Mouse (Mus musculus) stomach, embryonic 16.5 days (tissue): ENCODE measurements around the gene Apex1. TPM values are rescaled to one million over a fixed set of nuclear protein-coding genes. Genes with fewer than 3 reads are reported as not detected.
"Not testable (repeated sequence)": the region's sequence is repeated elsewhere in the genome, so short reads cannot be mapped to it uniquely, and the experiment has no call there.

Experiments used
- ATAC-seq: fragments of 200-750 bp; cut with Nextera tagmentation; 2 replicates; pipeline ENCODE4 v1.8.0; 2017; ENCODE audit warnings: moderate number of reproducible peaks, moderate TSS enrichment; ENCODE audit not compliant: insufficient read depth, low FRiP score
- H3K27ac ChIP-seq: fragments of 300-500 bp; sonication (generic); 2 replicates; pipeline ENCODE4 v1.5.1; 2014; ENCODE audit warnings: low read length
- H3K27me3 ChIP-seq: fragments of 300-500 bp; sonication (generic); 2 replicates; pipeline ENCODE4 v1.6.1; 2014; ENCODE audit warnings: low read length, control low read depth, mixed read lengths; ENCODE audit not compliant: control insufficient read depth, insufficient read depth
- H3K36me3 ChIP-seq: fragments of 300-500 bp; sonication (generic); 2 replicates; pipeline ENCODE4 v1.6.1; 2014; ENCODE audit warnings: low read length; ENCODE audit not compliant: control insufficient read depth, insufficient read depth
- H3K4me1 ChIP-seq: fragments of 300-500 bp; sonication (generic); 2 replicates; pipeline ENCODE4 v1.6.1; 2014; ENCODE audit warnings: low read length, control low read depth, mixed read lengths; ENCODE audit not compliant: control insufficient read depth, insufficient read depth
- H3K4me2 ChIP-seq: fragments of 300-500 bp; sonication (generic); 2 replicates; pipeline ENCODE4 v1.6.1; 2014; ENCODE audit warnings: low read depth, low read length, mixed read lengths
- H3K4me3 ChIP-seq: fragments of 300-500 bp; sonication (generic); replicated peaks from 2 replicates; pipeline ENCODE4 v1.5.1; 2014; ENCODE audit warnings: mild to moderate bottlenecking, low read length
- H3K9ac ChIP-seq: fragments of 300-500 bp; sonication (generic); 2 replicates; pipeline ENCODE4 v1.6.1; 2014; ENCODE audit warnings: low read length
- H3K9me3 ChIP-seq: fragments of 300-500 bp; sonication (generic); replicated peaks from 2 replicates; pipeline ENCODE4 v1.6.1; 2016; ENCODE audit warnings: low read length, control low read depth; ENCODE audit not compliant: control insufficient read depth
- WGBS: fragments of 180-500 bp; shearing (Covaris S2); extraction: QIAGEN DNeasy Blood & Tissue Kit; methylation state at CpG from one replicate; pipeline ENCODE4 v1.1.7; 2014; 5-methylcytosine and 5-hydroxymethylcytosine counted together
- polyA plus RNA-seq: library from polyadenylated mRNA; unstranded; fragments of >200 nt; fragmentation: Nextera tagmentation; extraction: Ambion mirVana; gene quantifications from 2 replicates; pipeline ENCODE4 v1.2.1, GENCODE M21; 2015

The Apex1 gene
- polyA plus RNA-seq, 1 experiment from 2014 or later, result 166 TPM

DNA sequence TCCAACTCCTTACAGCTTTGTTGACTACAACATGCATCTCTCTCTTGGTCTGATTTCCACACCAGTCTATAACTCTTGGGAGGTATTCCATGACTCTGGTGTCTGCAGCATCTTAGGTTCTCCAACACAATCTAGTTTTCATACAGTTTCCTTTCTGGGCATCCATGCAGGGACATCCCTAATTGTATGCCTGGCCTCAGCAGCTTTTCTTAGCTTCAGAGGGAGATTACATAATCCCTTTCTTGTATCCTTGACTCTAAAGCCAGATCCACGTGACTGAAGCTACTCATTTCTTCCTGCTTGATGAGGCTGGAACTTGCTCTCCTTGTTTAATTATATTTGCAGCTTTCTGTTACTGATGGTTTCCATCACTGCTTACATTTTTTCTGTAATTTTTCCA, 11.9 kb downstream of the Apex1 start:
- Histone ChIP-seq H3K9me3 (no peaks in the 10 kb centered on the region), H3K36me3 (no peaks in the 10 kb centered on the region), H3K4me3 (no peak overlapping the region), H3K27ac (no peak overlapping the region), H3K27me3 (no peaks in the 10 kb centered on the region), H3K4me1 (no peaks in the 10 kb centered on the region), H3K4me2 (no peak overlapping the region), H3K9ac (no peak overlapping the region)
- ATAC-seq, result no peak
- WGBS, result 34% methylated on average over 1 of the region's 1 CpGs

DNA sequence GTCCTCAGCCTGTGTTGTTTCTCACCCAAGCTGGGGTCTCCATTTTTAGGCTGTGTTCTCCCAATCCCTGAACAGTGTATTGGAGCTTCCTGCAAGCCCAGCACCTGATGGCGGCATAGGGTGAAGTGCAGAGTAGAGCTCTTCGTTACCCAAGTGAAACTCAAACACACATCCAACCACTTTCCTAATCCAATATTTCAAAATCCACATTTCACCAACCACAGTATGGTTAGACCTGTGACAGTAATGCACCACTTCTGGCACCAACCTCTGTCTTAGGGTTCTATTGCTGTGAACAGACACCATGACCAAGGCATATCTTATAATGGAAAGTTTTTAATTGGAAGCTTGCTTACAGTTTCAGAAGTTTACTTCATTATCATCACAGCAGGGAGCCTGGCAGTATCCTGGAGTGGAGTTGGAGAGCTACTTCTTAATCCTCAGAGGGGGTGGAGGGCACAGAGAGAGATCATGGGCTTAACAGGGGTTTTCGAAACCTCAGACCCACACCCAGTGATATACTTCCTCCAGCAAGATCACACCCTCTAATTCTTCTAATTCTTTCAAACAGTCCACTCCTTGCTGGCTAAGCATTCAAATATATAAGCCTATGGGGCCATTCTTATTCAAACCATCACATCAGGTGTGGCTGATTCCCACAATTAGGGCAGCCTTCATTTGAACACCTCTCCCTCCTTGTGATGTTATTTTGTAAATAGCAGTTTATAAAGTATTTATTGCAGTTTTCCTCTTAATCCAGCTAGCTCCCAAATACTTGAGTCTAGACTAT, 13.5 kb downstream of the Apex1 start:
- ATAC-seq, result no peak
- 86% methylated on average over 3 of the region's 3 CpGs for WGBS
- Histone ChIP-seq H3K9me3 (no peaks in the 10 kb centered on the region), H3K4me2 (no peak overlapping the region), H3K9ac (no peak overlapping the region), H3K4me3 (no peak overlapping the region), H3K27ac (no peak overlapping the region), H3K4me1 (no peaks in the 10 kb centered on the region), H3K36me3 (no peaks in the 10 kb centered on the region), H3K27me3 (no peaks in the 10 kb centered on the region)

DNA sequence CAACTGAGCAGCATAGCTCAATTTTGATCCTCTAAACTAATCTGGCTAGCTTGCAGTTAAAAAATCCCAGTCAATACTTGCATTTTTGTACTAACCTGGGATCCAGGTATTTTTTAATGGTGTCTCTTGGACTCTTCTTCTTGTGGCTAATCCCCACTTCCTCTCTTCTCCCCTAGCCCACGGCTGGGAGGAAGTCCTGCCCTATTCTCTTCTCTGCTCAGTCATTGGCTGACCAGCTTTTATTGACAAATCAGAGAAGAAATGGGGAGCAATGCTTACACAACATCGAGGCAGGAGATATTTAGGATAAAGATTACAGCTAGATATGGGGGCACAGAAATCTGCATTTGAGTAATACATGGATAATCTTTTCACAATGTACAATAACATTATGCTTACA, 14.2 kb downstream of the Apex1 start:
- no peaks in the 10 kb centered on the region for H3K4me1 ChIP-seq
- WGBS, result 43% methylated on average over 2 of the region's 2 CpGs
- H3K36me3 ChIP-seq, result no peaks in the 10 kb centered on the region
- ATAC-seq, result no peak
- no peak overlapping the region for H3K4me2 ChIP-seq
- no peak overlapping the region for H3K9ac ChIP-seq
- H3K27me3 ChIP-seq, result no peaks in the 10 kb centered on the region
- no peaks in the 10 kb centered on the region for H3K9me3 ChIP-seq
- H3K27ac ChIP-seq, result no peak overlapping the region
- no peak overlapping the region for H3K4me3 ChIP-seq

DNA sequence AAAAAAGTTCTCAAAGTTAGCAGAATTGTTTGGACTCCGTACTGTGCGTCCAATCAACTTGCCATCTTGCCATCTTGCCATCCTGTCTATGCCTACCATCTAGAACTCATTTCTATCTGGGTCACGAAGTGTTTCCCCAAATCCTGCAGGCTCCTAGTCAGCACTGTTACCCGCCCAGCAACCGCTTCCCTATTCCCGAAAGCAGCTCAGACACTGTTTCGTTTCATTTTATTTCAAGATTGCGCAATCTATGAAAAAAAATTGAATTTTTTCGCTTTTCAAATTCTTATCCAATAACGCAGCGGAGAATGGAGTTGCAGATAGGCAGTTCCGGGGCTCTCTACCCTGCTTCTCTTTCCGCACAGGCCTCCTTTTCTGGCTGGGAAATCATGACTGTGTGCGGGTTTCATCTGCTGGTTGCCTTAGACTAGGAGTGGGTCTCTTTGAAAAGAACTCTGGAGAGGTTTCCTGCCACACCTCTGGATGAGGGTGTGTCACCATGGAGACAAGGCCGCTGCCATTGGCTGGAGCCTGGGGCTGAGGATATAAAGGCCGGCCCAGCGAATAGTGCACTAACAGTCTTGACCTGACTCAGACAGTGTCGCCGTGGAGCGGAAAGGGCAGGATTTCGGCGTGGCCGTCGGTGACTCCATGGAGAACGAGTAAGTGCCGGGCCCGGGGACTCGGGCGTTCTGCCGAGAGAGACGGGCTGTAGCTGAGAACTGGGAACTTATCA, 19.3 kb downstream of the Apex1 start, which contains the start of gene Gm49342:
Gm49342 (plus strand) TSS at position 586 of the 736 bp plus-strand sequence.
- peak; percentile 98 for ATAC-seq

DNA sequence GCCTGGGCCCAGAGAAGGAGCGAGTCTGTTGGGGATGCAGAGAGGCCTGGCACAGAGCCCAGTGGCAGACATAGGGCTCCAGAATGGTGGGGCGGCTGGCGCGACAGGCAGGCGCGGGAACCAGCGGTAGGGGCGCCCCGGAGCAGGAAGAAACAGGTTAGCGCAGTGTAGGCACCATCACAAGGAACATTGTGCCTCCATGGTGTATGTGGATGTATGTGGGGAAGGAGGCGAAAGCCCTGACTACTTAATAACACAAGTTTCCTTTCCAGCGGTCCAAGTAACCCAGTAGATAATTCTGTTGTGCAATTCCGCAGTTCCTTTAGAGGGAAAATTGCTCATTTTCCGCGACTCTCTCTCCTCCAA, 19.9 kb downstream of the Apex1 start:
- Histone ChIP-seq H3K4me2 (peak overlapping the region; percentile 69), H3K27ac (peak overlapping the region; percentile 88), H3K9ac (peak overlapping the region; percentile 72), H3K4me3 (peak overlapping the region; percentile 60)
- not testable (repeated sequence) for H3K27me3 ChIP-seq, H3K36me3 ChIP-seq, H3K4me1 ChIP-seq, H3K9me3 ChIP-seq
- under 1% methylated on average over 15 of the region's 15 CpGs for WGBS
- ATAC-seq, result peak; percentile 91

More for the DNA sequence above, 19.3 kb downstream of the Apex1 start, which contains the start of gene Gm49342:
- Histone ChIP-seq H3K27me3 (no peaks in the 10 kb centered on the region), H3K4me2 (peak within 1 kb of the TSS; percentile 69), H3K9ac (peak within 1 kb of the TSS; percentile 72), H3K4me1 (no peaks in the 10 kb centered on the region), H3K9me3 (no peaks in the 10 kb centered on the region), H3K27ac (peak within 1 kb of the TSS; percentile 88), H3K36me3 (no peaks in the 10 kb centered on the region), H3K4me3 (peak within 1 kb of the TSS; percentile 60)
- WGBS, result 9% methylated on average over 31 of the region's 31 CpGs

DNA sequence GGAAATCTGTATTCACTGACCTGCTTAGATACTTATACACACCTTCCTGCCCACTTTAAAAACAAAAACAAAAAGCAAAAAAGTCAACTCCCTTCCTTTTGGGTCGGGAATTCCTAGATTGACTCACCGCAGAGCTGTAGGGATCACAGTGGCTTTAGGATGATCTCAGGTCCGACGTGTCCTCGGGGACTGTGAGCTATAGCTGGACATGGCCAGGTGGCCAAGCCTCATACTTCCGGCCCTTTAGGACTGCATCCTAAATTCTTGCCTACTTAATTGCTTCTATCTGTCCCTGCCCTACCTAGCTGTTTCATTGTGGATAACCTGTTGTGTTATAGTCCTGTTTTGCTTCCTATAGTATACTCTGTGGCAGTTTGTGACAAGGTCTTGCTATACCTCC, 20.3 kb downstream of the Apex1 start:
- H3K9me3 ChIP-seq, H3K27me3 ChIP-seq, ATAC-seq, H3K4me1 ChIP-seq, H3K36me3 ChIP-seq: not testable (repeated sequence)
- Histone ChIP-seq H3K4me3 (peak overlapping the region; percentile 60), H3K9ac (peak overlapping the region; percentile 72), H3K27ac (peak overlapping the region; percentile 88), H3K4me2 (peak overlapping the region; percentile 69)
- WGBS, result 7% methylated on average over 6 of the region's 6 CpGs

DNA sequence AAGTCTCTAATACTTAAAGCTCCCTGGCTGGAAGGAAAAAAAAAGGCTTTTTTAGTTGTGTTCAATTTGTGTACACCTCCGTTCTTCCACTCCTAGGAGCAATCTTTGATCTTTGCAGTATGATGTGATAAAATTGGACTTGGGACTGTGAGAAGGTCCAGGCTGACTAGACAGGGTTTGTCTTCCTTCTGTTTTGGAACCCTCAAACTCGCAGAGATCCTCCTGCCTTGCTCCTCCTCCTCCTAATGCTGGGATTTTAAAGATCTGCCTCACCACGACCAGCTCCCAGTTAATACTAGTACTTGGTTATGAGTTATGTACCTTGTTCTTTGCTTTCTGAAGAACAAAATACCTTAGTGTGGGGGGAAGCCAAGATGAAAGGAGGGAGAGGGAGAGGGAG, 20.8 kb downstream of the Apex1 start:
- H3K9me3 ChIP-seq, H3K4me1 ChIP-seq, H3K27me3 ChIP-seq, H3K27ac ChIP-seq, H3K36me3 ChIP-seq, ATAC-seq: not testable (repeated sequence)
- 19% methylated on average over 3 of the region's 3 CpGs for WGBS
- peak overlapping the region; percentile 60 for H3K4me3 ChIP-seq
- H3K9ac ChIP-seq, result peak overlapping the region; percentile 72
- H3K4me2 ChIP-seq, result peak overlapping the region; percentile 69

DNA sequence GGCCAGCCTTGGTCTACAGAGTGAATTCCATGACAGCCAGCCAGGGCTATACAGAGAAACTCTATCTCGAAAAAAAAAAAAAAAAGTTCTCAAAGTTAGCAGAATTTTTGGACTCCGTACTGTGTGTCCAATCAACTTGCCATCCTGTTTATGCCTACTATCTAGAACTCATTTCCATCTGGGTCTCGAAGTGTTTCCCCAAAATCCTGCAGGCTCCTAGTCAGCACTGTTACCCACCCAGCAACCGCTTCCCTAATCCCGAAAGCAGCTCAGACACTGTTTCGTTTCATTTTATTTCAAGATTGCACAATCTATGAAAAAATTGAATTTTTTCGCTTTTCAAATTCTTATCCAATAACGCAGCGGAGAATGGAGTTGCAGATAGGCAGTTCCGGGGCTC, 30.7 kb downstream of the Apex1 start:
- H3K9ac ChIP-seq, result no peak overlapping the region

DNA sequence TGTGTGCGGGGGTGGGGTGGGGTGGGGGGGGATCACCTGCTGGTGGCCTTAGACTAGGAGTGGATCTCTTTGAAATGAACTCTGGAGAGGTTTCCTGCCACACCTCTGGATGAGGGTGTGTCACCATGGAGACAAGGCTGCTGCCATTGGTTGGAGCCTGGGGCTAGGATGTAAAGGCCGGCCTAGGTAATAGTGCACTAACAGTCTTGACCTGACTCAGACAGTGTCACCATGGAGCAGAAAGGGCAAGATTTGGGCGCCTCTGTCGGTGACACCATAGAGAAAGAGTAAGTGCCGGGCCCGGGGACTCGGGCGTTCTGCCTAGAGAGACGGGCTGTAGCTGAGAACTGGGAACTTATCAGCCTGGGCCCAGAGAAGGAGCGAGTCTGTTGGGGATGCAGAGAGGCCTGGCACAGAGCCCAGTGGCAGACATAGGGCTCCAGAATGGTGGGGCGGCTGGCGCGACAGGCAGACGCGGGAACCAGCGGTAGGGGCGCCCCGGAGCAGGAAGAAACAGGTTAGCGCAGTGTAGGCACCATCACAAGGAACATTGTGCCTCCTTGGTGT, 31.3 kb downstream of the Apex1 start, which contains the start of gene Pnp2:
Pnp2 (plus strand) TSS at position 51 of the 567 bp plus-strand sequence.
- peak; percentile 85 for ATAC-seq
- H3K4me2 ChIP-seq, result peak within 1 kb of the TSS; percentile 42
- not testable (repeated sequence) for H3K9me3 ChIP-seq, H3K36me3 ChIP-seq, H3K27ac ChIP-seq, H3K4me3 ChIP-seq, H3K9ac ChIP-seq, H3K27me3 ChIP-seq, H3K4me1 ChIP-seq
- 7% methylated on average over 19 of the region's 19 CpGs for WGBS

More for the DNA sequence above, 30.7 kb downstream of the Apex1 start:
- no peaks in the 10 kb centered on the region for H3K4me1 ChIP-seq
- no peak overlapping the region for H3K4me3 ChIP-seq
- no peaks in the 10 kb centered on the region for H3K36me3 ChIP-seq
- 89% methylated on average over 10 of the region's 10 CpGs for WGBS
- no peaks in the 10 kb centered on the region for H3K9me3 ChIP-seq
- H3K27me3 ChIP-seq, result no peaks in the 10 kb centered on the region
- H3K27ac ChIP-seq, result no peak overlapping the region
- no peak overlapping the region for H3K4me2 ChIP-seq
- no peak for ATAC-seq
